Mouse (Mus musculus): ENCODE results near the gene Ptger3. TPM values are rescaled to one million over a fixed set of nuclear protein-coding genes. Genes with fewer than 3 reads are reported as not detected.

Gene Ptger3
- total and polyA plus RNA-seq, 3 experiments, result 0.02 to 0.22 TPM; not detected in 1

- H3K4me3 ChIP-seq (ENCODE audit: low read depth, low read length), result no peak overlapping the region
- H3K9me3 ChIP-seq (replicated peaks), result no peaks in the 10 kb centered on the region
- H3K4me1 ChIP-seq (ENCODE audit: insufficient read depth, low read depth, low read length), result no peaks in the 10 kb centered on the region
- no peak for DNase-seq (ENCODE audit: low spot score)
- no peak for ATAC-seq (ENCODE audit: extremely low read depth, insufficient number of reproducible peaks, low FRiP score, poor library complexity, severe bottlenecking)
- no peaks in the 10 kb centered on the region for H3K36me3 ChIP-seq (replicated peaks)
- no peak for TF ChIP-seq TAL1 (conservative IDR thresholded peaks at IDR 0.05; ENCODE audit: low read depth, low read length)
- no peak for TF ChIP-seq CTCF (IDR thresholded peaks at IDR 0.05; ENCODE audit: low read depth, low read length)
- no peak for TF ChIP-seq POLR2AphosphoS5 (IDR thresholded peaks at IDR 0.05; ENCODE audit: insufficient replicate concordance, low read depth, low read length)
- no peak for TF ChIP-seq GATA2 (IDR thresholded peaks at IDR 0.05; ENCODE audit: borderline replicate concordance, low read depth, low read length)
- no peak for TF ChIP-seq GATA1 (IDR thresholded peaks at IDR 0.05; ENCODE audit: borderline replicate concordance, low read length)
- no peaks in the 10 kb centered on the region for H3K27me3 ChIP-seq (ENCODE audit: insufficient read depth, low read length)
Measured at GRCm38 (mm10) chr3:157686105-157686504, 119.4 kb downstream of the Ptger3 start.

- Histone ChIP-seq H3K4me3 (ENCODE audit: low read depth, low read length) (no peak overlapping the region), H3K9me3 (replicated peaks) (no peaks in the 10 kb centered on the region), H3K36me3 (replicated peaks) (no peaks in the 10 kb centered on the region), H3K27me3 (ENCODE audit: insufficient read depth, low read length) (no peaks in the 10 kb centered on the region), H3K4me1 (ENCODE audit: insufficient read depth, low read depth, low read length) (no peaks in the 10 kb centered on the region)
- DNase-seq (ENCODE audit: low spot score), result no peak
- no peak for TF ChIP-seq CTCF (IDR thresholded peaks at IDR 0.05; ENCODE audit: low read depth, low read length)
- TF ChIP-seq TAL1 (conservative IDR thresholded peaks at IDR 0.05; ENCODE audit: low read depth, low read length), result no peak
- TF ChIP-seq GATA1 (IDR thresholded peaks at IDR 0.05; ENCODE audit: borderline replicate concordance, low read length), result no peak
- no peak for TF ChIP-seq GATA2 (IDR thresholded peaks at IDR 0.05; ENCODE audit: borderline replicate concordance, low read depth, low read length)
- no peak for TF ChIP-seq POLR2AphosphoS5 (IDR thresholded peaks at IDR 0.05; ENCODE audit: insufficient replicate concordance, low read depth, low read length)
- ATAC-seq (ENCODE audit: extremely low read depth, insufficient number of reproducible peaks, low FRiP score, poor library complexity, severe bottlenecking), result no peak
Measured at GRCm38 (mm10) chr3:157688419-157689162, 121.9 kb downstream of the Ptger3 start.

Other genes with a start within 250 kb of the Ptger3 start
- gene Zranb2, start 32.7 kb upstream of the Ptger3 start, total RNA-seq (2014; fragmentation: Nextera tagmentation), result 125 and 126 TPM in 2 replicates
- 227 and 245 TPM in 2 replicates for gene Zranb2, start 32.7 kb upstream of the Ptger3 start, total RNA-seq (2017)
- gene Zranb2, start 32.7 kb upstream of the Ptger3 start, polyA plus RNA-seq (2012), result 7.2 and 13.7 TPM in 2 replicates